Mouse (Mus musculus): Measurements from ENCODE around the gene Ssbp2. TPM values are rescaled to one million over a fixed set of nuclear protein-coding genes. Genes with fewer than 3 reads are reported as not detected.

Gene Ssbp2
- polyA plus RNA-seq (2014; fragmentation: Nextera tagmentation; extraction: Ambion mirVana) = 216 and 249 TPM in 2 replicates

DNA sequence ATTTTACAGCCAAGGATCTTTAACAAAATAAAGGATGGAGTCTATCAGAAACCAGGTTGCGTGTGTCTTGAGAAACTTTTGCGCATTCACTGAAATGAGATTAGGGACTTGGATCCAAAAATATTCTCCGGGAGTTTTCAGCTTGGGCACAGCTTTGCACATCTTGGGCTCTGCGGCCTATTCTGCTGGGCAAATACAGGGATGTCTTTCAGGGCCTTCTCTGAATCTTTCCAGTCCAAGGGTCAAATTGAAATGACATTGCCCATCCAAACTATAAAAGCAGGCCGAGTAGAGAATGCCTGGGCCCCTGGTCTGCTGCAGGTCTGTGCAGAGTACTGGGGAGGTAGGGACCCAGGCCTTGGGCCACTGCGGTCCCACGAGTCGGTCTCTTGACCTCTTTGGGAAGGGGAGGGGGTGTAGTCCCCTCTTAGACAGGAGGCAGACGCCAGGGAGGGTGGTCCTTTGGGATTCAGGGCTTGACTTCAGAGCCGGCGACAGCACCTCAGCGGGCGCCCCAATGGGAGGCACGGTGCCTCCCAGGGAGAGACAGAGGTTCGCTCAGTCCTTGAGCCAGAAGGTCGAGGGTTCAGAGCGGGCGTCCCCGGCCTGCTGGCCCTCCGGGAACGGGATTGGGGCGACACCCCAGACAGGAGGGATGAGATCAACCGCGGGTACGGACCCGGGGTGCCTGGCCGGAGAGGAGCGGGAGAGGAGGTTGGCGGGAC is at the start of gene Ssbp2:
Gene Ssbp2, plus strand, starts transcription at position 388 of the 725 bp plus-strand sequence.
- ATAC-seq (ENCODE audit: low read depth) = peak; percentile 20
- H3K9ac ChIP-seq (replicated peaks; ENCODE audit: low read depth, low read length) = peak within 1 kb of the TSS; percentile 74
- H3K36me3 ChIP-seq (ENCODE audit: control insufficient read depth, insufficient read depth, low read length) = no peaks in the 10 kb centered on the region
- H3K4me2 ChIP-seq (ENCODE audit: low read depth, low read length) = peak within 1 kb of the TSS; percentile 80
- no peaks in the 10 kb centered on the region; the same call in 1 of the 2 replicates for H3K27me3 ChIP-seq (ENCODE audit: control insufficient read depth, insufficient read depth, low read length)
- peaks cover 24% of the 10 kb centered on the region for H3K4me1 ChIP-seq (ENCODE audit: control insufficient read depth, insufficient read depth, low read length)
- 7% methylated on average over 28 of the region's 29 CpGs for WGBS
- peak within 1 kb of the TSS; percentile 94 for H3K27ac ChIP-seq (ENCODE audit: low read depth, low read length)
- H3K4me3 ChIP-seq (ENCODE audit: low read depth, low read length) = peak within 1 kb of the TSS; percentile 93
- H3K9me3 ChIP-seq (ENCODE audit: control insufficient read depth, low read length) = no peaks in the 10 kb centered on the region

DNA sequence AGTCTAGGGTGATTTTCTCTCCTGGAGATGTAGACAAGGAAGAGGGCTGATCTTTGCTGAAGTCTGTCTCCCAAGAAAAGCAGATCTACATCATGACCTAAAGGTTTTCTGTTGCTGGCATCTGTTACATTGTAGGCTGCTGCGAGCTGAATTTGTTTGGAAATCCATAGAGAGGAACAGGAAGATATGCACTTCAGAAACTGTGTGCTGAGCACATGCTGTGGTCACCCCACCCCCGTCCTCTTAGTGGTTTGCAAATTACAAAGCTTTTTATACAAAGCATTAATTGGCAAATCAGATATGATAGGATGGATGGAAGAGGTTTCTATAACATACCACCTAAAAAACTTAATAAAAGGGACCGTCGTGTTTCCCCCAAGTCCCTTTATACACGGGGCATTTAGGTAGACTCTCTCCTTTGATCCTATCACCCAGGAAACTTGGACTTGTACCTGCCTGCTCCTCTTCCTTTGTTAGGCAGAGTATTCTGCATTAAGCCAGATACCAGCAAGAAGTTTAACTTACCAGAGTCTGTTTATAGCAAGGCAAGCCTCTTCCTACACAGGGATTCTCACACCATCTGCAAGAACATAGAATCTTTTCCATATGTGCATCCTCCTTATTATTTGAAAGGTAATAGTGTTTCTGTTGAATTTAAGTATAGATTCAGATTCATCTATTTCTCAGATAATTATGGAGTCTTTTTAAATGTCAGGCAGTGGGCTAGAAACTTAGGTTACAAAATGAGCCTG is 46.2 kb upstream of the Ssbp2 start:
- 87% methylated on average over 5 of the region's 5 CpGs for WGBS
- H3K4me2 ChIP-seq (ENCODE audit: low read depth, low read length) = no peak overlapping the region
- H3K27ac ChIP-seq (ENCODE audit: low read depth, low read length) = no peak overlapping the region
- no peaks in the 10 kb centered on the region for H3K27me3 ChIP-seq (ENCODE audit: control insufficient read depth, insufficient read depth, low read length)
- H3K4me3 ChIP-seq (ENCODE audit: low read depth, low read length) = no peak overlapping the region
- no peaks in the 10 kb centered on the region for H3K4me1 ChIP-seq (ENCODE audit: control insufficient read depth, insufficient read depth, low read length)
- no peaks in the 10 kb centered on the region for H3K36me3 ChIP-seq (ENCODE audit: control insufficient read depth, insufficient read depth, low read length)
- H3K9me3 ChIP-seq (ENCODE audit: control insufficient read depth, low read length) = no peaks in the 10 kb centered on the region
- ATAC-seq (ENCODE audit: low read depth) = no peak
- H3K9ac ChIP-seq (replicated peaks; ENCODE audit: low read depth, low read length) = no peak overlapping the region

DNA sequence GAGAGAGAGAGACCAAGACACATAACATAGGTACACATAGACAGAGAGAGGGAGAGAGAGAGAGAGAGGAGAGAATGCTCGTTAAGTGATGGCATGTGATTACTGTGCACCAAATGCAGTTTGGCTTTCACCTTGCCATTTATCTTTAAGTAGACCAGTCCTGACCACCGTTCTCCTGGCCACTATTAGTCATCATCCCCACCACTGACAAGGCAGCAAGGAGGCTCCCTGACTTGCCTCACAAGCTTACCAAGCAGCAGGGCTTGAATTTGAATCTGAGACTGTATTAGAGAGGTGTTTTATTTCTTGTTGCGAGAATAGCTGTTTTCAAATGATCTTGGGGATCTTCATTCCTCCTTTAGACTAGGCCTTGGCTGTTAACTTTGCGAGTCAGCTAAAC is 44.2 kb upstream of the Ssbp2 start:
- no peak overlapping the region for H3K4me2 ChIP-seq (ENCODE audit: low read depth, low read length)
- no peak overlapping the region for H3K4me3 ChIP-seq (ENCODE audit: low read depth, low read length)
- no peaks in the 10 kb centered on the region for H3K4me1 ChIP-seq (ENCODE audit: control insufficient read depth, insufficient read depth, low read length)
- H3K36me3 ChIP-seq (ENCODE audit: control insufficient read depth, insufficient read depth, low read length) = no peaks in the 10 kb centered on the region
- no peak overlapping the region for H3K27ac ChIP-seq (ENCODE audit: low read depth, low read length)
- no peak for ATAC-seq (ENCODE audit: low read depth)
- 84% methylated on average over 4 of the region's 4 CpGs for WGBS
- no peak overlapping the region for H3K9ac ChIP-seq (replicated peaks; ENCODE audit: low read depth, low read length)
- H3K9me3 ChIP-seq (ENCODE audit: control insufficient read depth, low read length) = no peaks in the 10 kb centered on the region
- no peaks in the 10 kb centered on the region for H3K27me3 ChIP-seq (ENCODE audit: control insufficient read depth, insufficient read depth, low read length)

DNA sequence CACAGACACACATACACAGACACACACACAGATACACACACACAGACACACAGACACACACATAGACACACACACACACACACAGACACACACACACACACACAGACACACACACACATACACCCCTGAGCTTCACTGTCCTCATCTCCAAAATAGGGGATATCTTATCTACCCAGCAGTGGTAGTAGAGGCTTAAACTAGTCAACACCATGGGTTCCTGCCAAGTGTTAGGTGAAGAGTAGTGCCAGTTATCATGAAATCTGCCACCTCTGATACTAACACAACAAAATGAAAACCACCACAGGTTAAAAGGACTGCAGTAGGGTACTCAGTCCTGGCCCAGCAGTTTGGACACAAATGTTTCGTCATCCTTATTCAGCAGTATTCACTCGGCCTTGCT is 43.4 kb upstream of the Ssbp2 start:
- Histone ChIP-seq H3K4me2 (ENCODE audit: low read depth, low read length) (no peak overlapping the region), H3K36me3 (ENCODE audit: control insufficient read depth, insufficient read depth, low read length) (no peaks in the 10 kb centered on the region)
- WGBS = 81% methylated on average over 2 of the region's 2 CpGs

DNA sequence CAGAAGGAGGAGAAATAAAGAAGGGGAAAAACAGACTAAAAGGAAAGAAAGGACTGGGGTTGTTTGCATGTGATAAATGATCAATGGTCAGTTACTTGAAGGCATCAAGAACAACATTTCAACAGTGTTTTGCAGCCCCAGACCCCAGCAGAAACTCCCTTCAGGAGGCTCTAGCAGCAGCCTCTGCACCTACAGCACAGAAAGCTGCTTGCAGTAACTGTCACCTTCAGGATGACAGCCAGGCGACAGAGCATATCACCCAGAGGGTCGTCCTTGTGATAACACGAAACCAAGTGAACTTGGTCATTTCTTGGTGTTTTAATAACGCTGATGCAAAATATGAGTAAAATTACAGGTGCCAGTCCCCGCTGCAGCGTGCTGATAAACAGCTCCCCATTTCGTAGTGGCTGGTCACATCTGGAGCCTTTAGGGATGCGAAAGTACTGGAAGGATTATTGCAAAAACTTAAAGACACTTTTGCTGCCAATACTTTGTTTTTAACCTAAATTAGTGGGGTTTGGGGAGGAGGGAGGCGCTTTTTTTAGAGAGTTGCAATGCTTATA is 38.6 kb upstream of the Ssbp2 start:
- WGBS = 39% methylated on average over 9 of the region's 9 CpGs
- Histone ChIP-seq H3K9ac (replicated peaks; ENCODE audit: low read depth, low read length) (no peak overlapping the region), H3K27ac (ENCODE audit: low read depth, low read length) (no peak overlapping the region), H3K4me3 (ENCODE audit: low read depth, low read length) (no peak overlapping the region), H3K4me1 (ENCODE audit: control insufficient read depth, insufficient read depth, low read length) (peaks cover 7% of the 10 kb centered on the region; the same call in 1 of the 2 replicates), H3K9me3 (ENCODE audit: control insufficient read depth, low read length) (no peaks in the 10 kb centered on the region), H3K4me2 (ENCODE audit: low read depth, low read length) (no peak overlapping the region), H3K27me3 (ENCODE audit: control insufficient read depth, insufficient read depth, low read length) (no peaks in the 10 kb centered on the region), H3K36me3 (ENCODE audit: control insufficient read depth, insufficient read depth, low read length) (no peaks in the 10 kb centered on the region)
- no peak for ATAC-seq (ENCODE audit: low read depth)

More for the DNA sequence above, 43.4 kb upstream of the Ssbp2 start:
- no peak for ATAC-seq (ENCODE audit: low read depth)
- no peaks in the 10 kb centered on the region for H3K9me3 ChIP-seq (ENCODE audit: control insufficient read depth, low read length)
- H3K27me3 ChIP-seq (ENCODE audit: control insufficient read depth, insufficient read depth, low read length) = no peaks in the 10 kb centered on the region
- H3K27ac ChIP-seq (ENCODE audit: low read depth, low read length) = no peak overlapping the region
- peaks cover 6% of the 10 kb centered on the region; the same call in 1 of the 2 replicates for H3K4me1 ChIP-seq (ENCODE audit: control insufficient read depth, insufficient read depth, low read length)
- H3K4me3 ChIP-seq (ENCODE audit: low read depth, low read length) = no peak overlapping the region
- no peak overlapping the region for H3K9ac ChIP-seq (replicated peaks; ENCODE audit: low read depth, low read length)

DNA sequence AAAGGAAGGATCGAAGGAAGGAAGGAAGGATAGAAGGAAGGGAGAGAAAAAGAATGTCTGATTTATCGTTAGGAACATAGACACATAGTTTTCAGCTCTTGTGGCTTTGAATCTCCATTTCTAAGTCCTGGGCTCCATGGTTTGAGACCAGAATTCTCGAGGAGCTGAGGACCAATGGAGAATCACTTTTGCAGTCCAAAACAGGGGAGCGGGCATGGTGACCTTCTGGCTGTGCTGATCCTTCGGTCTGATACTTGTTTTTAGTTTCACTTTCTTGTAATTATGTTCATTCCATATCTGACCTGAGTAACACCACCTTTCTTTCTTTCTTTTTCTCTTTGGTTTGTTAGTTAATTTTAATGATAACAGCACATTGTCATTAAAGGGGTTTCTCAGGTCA is 29.2 kb upstream of the Ssbp2 start:
- Histone ChIP-seq H3K4me2 (ENCODE audit: low read depth, low read length) (no peak overlapping the region), H3K4me1 (ENCODE audit: control insufficient read depth, insufficient read depth, low read length) (no peaks in the 10 kb centered on the region), H3K36me3 (ENCODE audit: control insufficient read depth, insufficient read depth, low read length) (no peaks in the 10 kb centered on the region), H3K27me3 (ENCODE audit: control insufficient read depth, insufficient read depth, low read length) (no peaks in the 10 kb centered on the region), H3K9me3 (ENCODE audit: control insufficient read depth, low read length) (no peaks in the 10 kb centered on the region), H3K9ac (replicated peaks; ENCODE audit: low read depth, low read length) (no peak overlapping the region), H3K27ac (ENCODE audit: low read depth, low read length) (no peak overlapping the region), H3K4me3 (ENCODE audit: low read depth, low read length) (no peak overlapping the region)
- no peak for ATAC-seq (ENCODE audit: low read depth)
- 70% methylated on average over 5 of the region's 5 CpGs for WGBS

DNA sequence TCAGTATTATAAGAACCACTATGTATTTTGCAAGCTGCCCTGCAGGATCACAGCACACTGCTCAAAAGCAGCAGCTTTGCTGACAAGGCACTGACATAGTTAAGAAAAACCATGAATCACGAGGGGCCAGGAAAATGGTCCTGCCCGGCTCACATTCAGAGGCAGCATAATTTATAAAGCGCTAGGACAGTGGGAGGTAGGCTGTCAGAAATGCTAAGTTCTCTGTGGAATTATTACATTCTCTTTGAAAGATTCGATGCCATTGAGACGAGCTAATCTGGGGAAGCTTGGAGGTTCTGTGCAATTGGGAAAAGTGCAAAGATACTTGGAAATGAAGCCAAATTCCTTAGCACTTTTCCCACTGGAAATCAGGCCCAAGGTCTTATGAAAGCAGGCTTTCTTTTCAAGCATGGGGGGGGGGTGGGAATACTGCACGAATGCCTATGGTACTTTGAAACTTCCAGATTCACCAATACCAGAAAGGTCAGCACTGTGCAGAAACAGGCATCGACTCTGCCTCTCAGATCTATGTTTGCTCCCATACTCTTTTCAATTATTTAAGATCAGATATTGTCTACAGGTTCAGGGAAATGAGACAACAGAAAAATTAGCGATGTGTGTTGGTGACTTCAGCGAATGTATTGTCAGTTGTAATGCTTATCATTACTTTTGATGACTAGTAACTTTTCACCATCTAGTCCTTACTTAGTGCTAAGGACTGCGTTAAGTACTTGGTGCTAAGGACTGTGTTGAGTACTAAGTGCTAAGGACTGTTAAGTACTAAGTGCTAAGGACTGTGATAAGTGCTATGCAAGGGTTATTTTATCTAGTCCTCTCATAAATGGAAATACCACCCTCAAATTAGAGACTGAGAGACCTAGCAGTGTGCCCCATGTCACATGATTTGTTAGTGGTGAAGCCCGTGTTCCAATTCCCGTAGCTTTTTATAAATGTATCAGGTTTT is 28.4 kb upstream of the Ssbp2 start:
- H3K36me3 ChIP-seq (ENCODE audit: control insufficient read depth, insufficient read depth, low read length) = no peaks in the 10 kb centered on the region
- no peak overlapping the region for H3K27ac ChIP-seq (ENCODE audit: low read depth, low read length)
- H3K9ac ChIP-seq (replicated peaks; ENCODE audit: low read depth, low read length) = no peak overlapping the region
- peak; percentile 54; the same call in 1 of the 2 replicates for ATAC-seq (ENCODE audit: low read depth)
- H3K4me3 ChIP-seq (ENCODE audit: low read depth, low read length) = no peak overlapping the region
- H3K9me3 ChIP-seq (ENCODE audit: control insufficient read depth, low read length) = no peaks in the 10 kb centered on the region
- no peaks in the 10 kb centered on the region for H3K4me1 ChIP-seq (ENCODE audit: control insufficient read depth, insufficient read depth, low read length)
- no peaks in the 10 kb centered on the region for H3K27me3 ChIP-seq (ENCODE audit: control insufficient read depth, insufficient read depth, low read length)
- WGBS = 41% methylated on average over 12 of the region's 12 CpGs
- H3K4me2 ChIP-seq (ENCODE audit: low read depth, low read length) = no peak overlapping the region

DNA sequence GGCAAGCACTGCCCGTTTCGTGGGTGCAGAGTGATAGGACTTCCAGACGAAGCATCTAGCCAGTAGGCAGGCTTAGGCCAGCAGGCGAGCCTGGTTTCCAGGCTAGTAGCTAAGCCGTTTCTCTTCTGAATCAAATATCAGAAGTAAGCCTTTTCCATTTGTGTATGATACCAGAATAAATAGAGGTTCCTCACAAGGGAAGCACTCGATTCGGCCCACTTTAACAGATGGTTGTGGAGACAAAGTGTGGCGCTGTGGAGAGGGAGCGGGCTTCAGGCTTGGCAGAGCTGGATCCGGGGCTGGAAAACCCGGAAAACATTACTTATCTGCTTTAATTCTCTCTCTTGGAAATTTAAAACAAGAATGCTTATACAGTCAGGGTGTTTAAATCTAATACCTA is 27.1 kb upstream of the Ssbp2 start:
- no peak for ATAC-seq (ENCODE audit: low read depth)
- H3K36me3 ChIP-seq (ENCODE audit: control insufficient read depth, insufficient read depth, low read length) = no peaks in the 10 kb centered on the region
- H3K4me3 ChIP-seq (ENCODE audit: low read depth, low read length) = no peak overlapping the region
- no peaks in the 10 kb centered on the region for H3K9me3 ChIP-seq (ENCODE audit: control insufficient read depth, low read length)
- WGBS = 76% methylated on average over 11 of the region's 11 CpGs
- H3K9ac ChIP-seq (replicated peaks; ENCODE audit: low read depth, low read length) = no peak overlapping the region
- H3K27ac ChIP-seq (ENCODE audit: low read depth, low read length) = no peak overlapping the region
- H3K4me2 ChIP-seq (ENCODE audit: low read depth, low read length) = no peak overlapping the region
- H3K27me3 ChIP-seq (ENCODE audit: control insufficient read depth, insufficient read depth, low read length) = no peaks in the 10 kb centered on the region
- no peaks in the 10 kb centered on the region for H3K4me1 ChIP-seq (ENCODE audit: control insufficient read depth, insufficient read depth, low read length)

Measured in neural tube, embryonic 14.5 days (tissue).